Mouse (Mus musculus): ENCODE measurements around the gene Eya2. TPM values are rescaled to one million over a fixed set of nuclear protein-coding genes. Genes with fewer than 3 reads are reported as not detected.

The Eya2 gene
- polyA plus RNA-seq, 1 experiment from 2014 or later, result 1.6 TPM

DNA sequence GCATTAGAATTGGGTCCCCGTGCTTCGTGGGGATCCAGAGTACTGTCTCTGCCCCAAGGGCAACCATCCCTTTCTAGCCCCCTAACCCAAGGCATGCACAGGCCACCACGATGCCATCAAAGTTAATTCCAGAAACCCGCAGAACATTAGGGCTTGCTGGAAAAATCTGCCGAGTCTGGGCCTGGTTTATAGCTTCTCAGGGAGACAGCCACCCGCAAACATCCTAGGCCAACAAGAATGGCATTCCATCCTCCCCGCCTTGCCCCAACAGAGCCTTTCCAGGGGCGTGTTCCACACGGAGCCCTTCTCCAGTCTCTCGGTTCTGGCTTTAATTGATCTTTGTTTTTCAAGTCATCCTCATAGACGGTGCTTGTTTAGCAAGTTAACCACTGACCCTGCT is 153.6 kb downstream of the Eya2 start:
- Histone ChIP-seq H3K9ac (no peak overlapping the region), H3K36me3 (ENCODE audit: insufficient read depth) (no peaks in the 10 kb centered on the region), H3K4me1 (ENCODE audit: insufficient read depth) (no peaks in the 10 kb centered on the region), H3K27ac (ENCODE audit: low read depth) (no peak overlapping the region), H3K9me3 (ENCODE audit: low read depth, low read length) (no peaks in the 10 kb centered on the region), H3K4me2 (no peak overlapping the region), H3K4me3 (ENCODE audit: low read depth, low read length) (no peak overlapping the region), H3K27me3 (ENCODE audit: insufficient read depth, low read length) (no peaks in the 10 kb centered on the region)
- 18% methylated on average over 11 of the region's 11 CpGs for WGBS
- TF ChIP-seq CTCF (IDR thresholded peaks at IDR 0.05; ENCODE audit: low read depth), result no peak
- ATAC-seq (ENCODE audit: insufficient read depth) (no peak), DNase-seq (no peak)

- DNase-seq (peak; percentile 46), ATAC-seq (ENCODE audit: insufficient read depth) (no peak)
- WGBS, result 32% methylated on average over 7 of the region's 7 CpGs
- Histone ChIP-seq H3K36me3 (ENCODE audit: insufficient read depth) (no peaks in the 10 kb centered on the region), H3K27ac (ENCODE audit: low read depth) (no peak overlapping the region), H3K4me2 (no peak overlapping the region), H3K27me3 (ENCODE audit: insufficient read depth, low read length) (no peaks in the 10 kb centered on the region), H3K9ac (no peak overlapping the region), H3K4me1 (ENCODE audit: insufficient read depth) (no peaks in the 10 kb centered on the region), H3K9me3 (ENCODE audit: low read depth, low read length) (no peaks in the 10 kb centered on the region), H3K4me3 (ENCODE audit: low read depth, low read length) (no peak overlapping the region)
- TF ChIP-seq CTCF (IDR thresholded peaks at IDR 0.05; ENCODE audit: low read depth), result peak; percentile 51
These were observed 156.2 kb downstream of the Eya2 start for GRCm38 (mm10) chr2:165751068-165751467.

- Histone ChIP-seq H3K9me3 (ENCODE audit: low read depth, low read length) (no peaks in the 10 kb centered on the region), H3K4me3 (ENCODE audit: low read depth, low read length) (no peak overlapping the region), H3K27me3 (ENCODE audit: insufficient read depth, low read length) (no peaks in the 10 kb centered on the region), H3K4me2 (no peak overlapping the region), H3K36me3 (ENCODE audit: insufficient read depth) (no peaks in the 10 kb centered on the region), H3K27ac (ENCODE audit: low read depth) (no peak overlapping the region), H3K4me1 (ENCODE audit: insufficient read depth) (no peaks in the 10 kb centered on the region), H3K9ac (no peak overlapping the region)
- 75% methylated on average over 4 of the region's 4 CpGs for WGBS
- TF ChIP-seq CTCF (IDR thresholded peaks at IDR 0.05; ENCODE audit: low read depth), result no peak
- DNase-seq (no peak), ATAC-seq (ENCODE audit: insufficient read depth) (no peak)
These were observed 157.9 kb downstream of the Eya2 start for GRCm38 (mm10) chr2:165752704-165753103.

GRCm38 (mm10) chr2:165757799-165758198 is 163.0 kb downstream of the Eya2 start:
- no peak for TF ChIP-seq CTCF (IDR thresholded peaks at IDR 0.05; ENCODE audit: low read depth)
- Histone ChIP-seq H3K36me3 (ENCODE audit: insufficient read depth) (no peaks in the 10 kb centered on the region), H3K4me3 (ENCODE audit: low read depth, low read length) (no peak overlapping the region), H3K9me3 (ENCODE audit: low read depth, low read length) (no peaks in the 10 kb centered on the region), H3K27me3 (ENCODE audit: insufficient read depth, low read length) (no peaks in the 10 kb centered on the region), H3K27ac (ENCODE audit: low read depth) (no peak overlapping the region), H3K9ac (no peak overlapping the region), H3K4me2 (no peak overlapping the region), H3K4me1 (ENCODE audit: insufficient read depth) (no peaks in the 10 kb centered on the region)
- no peak for DNase-seq
- ATAC-seq (ENCODE audit: insufficient read depth), result no peak
- 72% methylated on average over 15 of the region's 15 CpGs for WGBS

- Histone ChIP-seq H3K9me3 (ENCODE audit: low read depth, low read length) (no peaks in the 10 kb centered on the region), H3K36me3 (ENCODE audit: insufficient read depth) (no peaks in the 10 kb centered on the region), H3K9ac (no peak overlapping the region), H3K27ac (ENCODE audit: low read depth) (no peak overlapping the region), H3K4me2 (no peak overlapping the region), H3K27me3 (ENCODE audit: insufficient read depth, low read length) (no peaks in the 10 kb centered on the region), H3K4me3 (ENCODE audit: low read depth, low read length) (no peak overlapping the region), H3K4me1 (ENCODE audit: insufficient read depth) (no peaks in the 10 kb centered on the region)
- DNase-seq, result peak; percentile 37
- WGBS, result 13% methylated on average over 5 of the region's 5 CpGs
- no peak for TF ChIP-seq CTCF (IDR thresholded peaks at IDR 0.05; ENCODE audit: low read depth)
- ATAC-seq (ENCODE audit: insufficient read depth), result no peak
These were observed 163.7 kb downstream of the Eya2 start for GRCm38 (mm10) chr2:165758534-165758933.

- TF ChIP-seq CTCF (IDR thresholded peaks at IDR 0.05; ENCODE audit: low read depth), result no peak
- Histone ChIP-seq H3K27me3 (ENCODE audit: insufficient read depth, low read length) (no peaks in the 10 kb centered on the region), H3K36me3 (ENCODE audit: insufficient read depth) (no peaks in the 10 kb centered on the region), H3K4me1 (ENCODE audit: insufficient read depth) (no peaks in the 10 kb centered on the region), H3K4me2 (no peak overlapping the region), H3K27ac (ENCODE audit: low read depth) (no peak overlapping the region), H3K9me3 (ENCODE audit: low read depth, low read length) (no peaks in the 10 kb centered on the region), H3K4me3 (ENCODE audit: low read depth, low read length) (no peak overlapping the region), H3K9ac (no peak overlapping the region)
- 83% methylated on average over 13 of the region's 13 CpGs for WGBS
- ATAC-seq (ENCODE audit: insufficient read depth), result no peak
- DNase-seq, result no peak
These were observed 164.7 kb downstream of the Eya2 start for GRCm38 (mm10) chr2:165759421-165759985.

DNA sequence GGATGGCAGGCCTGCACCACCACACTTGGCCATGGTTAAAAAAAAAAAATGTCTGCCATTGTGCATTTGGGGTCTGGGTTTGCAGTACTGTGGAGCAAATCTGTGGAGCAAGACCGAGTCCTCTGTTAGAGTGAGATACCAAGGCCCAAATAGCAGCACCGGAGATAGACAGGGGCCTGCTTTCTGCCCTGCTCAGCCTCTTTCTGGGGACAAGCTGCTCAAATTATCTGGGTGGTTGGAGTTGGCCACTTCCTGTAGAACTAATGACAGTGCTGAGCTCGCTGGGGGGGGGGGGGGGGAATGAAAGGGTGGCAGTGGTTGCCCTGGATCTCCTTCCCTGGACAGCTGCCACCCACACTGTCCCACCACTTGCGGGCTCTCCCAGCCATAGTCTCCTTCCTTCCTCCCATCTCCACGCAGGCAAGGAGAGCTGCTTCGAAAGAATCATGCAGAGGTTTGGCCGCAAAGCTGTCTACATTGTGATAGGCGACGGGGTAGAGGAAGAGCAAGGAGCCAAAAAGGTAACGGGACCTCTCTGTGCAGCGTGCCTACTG is 174.1 kb downstream of the Eya2 start:
- DNase-seq, result no peak
- no peak overlapping the region for H3K4me2 ChIP-seq
- no peaks in the 10 kb centered on the region for H3K4me1 ChIP-seq (ENCODE audit: insufficient read depth)
- no peaks in the 10 kb centered on the region for H3K9me3 ChIP-seq (ENCODE audit: low read depth, low read length)
- no peak overlapping the region for H3K9ac ChIP-seq
- TF ChIP-seq CTCF (IDR thresholded peaks at IDR 0.05; ENCODE audit: low read depth), result no peak
- no peak for ATAC-seq (ENCODE audit: insufficient read depth)
- H3K36me3 ChIP-seq (ENCODE audit: insufficient read depth), result no peaks in the 10 kb centered on the region
- no peak overlapping the region for H3K27ac ChIP-seq (ENCODE audit: low read depth)
- no peak overlapping the region for H3K4me3 ChIP-seq (ENCODE audit: low read depth, low read length)
- no peaks in the 10 kb centered on the region for H3K27me3 ChIP-seq (ENCODE audit: insufficient read depth, low read length)
- 48% methylated on average over 11 of the region's 11 CpGs for WGBS

Measured in lung, embryonic 14.5 days (tissue).